Mouse (Mus musculus) midbrain, postnatal 0 days (tissue): ENCODE data around the gene Trp53bp1. TPM values are rescaled to one million over a fixed set of nuclear protein-coding genes. Genes with fewer than 3 reads are reported as not detected.
A peak's percentile ranks its signal among the peaks of the same experiment; 100 is the strongest.

Experiments
- ATAC-seq: fragments of 200-750 bp; cut with Nextera tagmentation; 2 replicates; pipeline ENCODE4 v1.8.0; 2017; ENCODE audit warnings: moderate number of reproducible peaks, mild to moderate bottlenecking, moderate TSS enrichment, moderate library complexity; ENCODE audit not compliant: low FRiP score
- DNase-seq: peaks from one replicate; pipeline ENCODE4 v3.0.0-alpha.2; 2015; ENCODE audit warnings: low spot score
- H3K27ac ChIP-seq: fragments of 300-500 bp; sonication (generic); 2 replicates; pipeline ENCODE4 v1.5.1; 2014; ENCODE audit warnings: low read depth, mild to moderate bottlenecking, low read length, mixed read lengths
- H3K27me3 ChIP-seq: fragments of 300-500 bp; sonication (generic); 2 replicates; pipeline ENCODE4 v1.6.1; 2014; ENCODE audit warnings: low read length, control low read depth, mixed read lengths; ENCODE audit not compliant: insufficient read depth
- H3K36me3 ChIP-seq: fragments of 300-500 bp; sonication (generic); 2 replicates; pipeline ENCODE4 v1.6.1; 2014; ENCODE audit warnings: low read length, control low read depth, mixed read lengths; ENCODE audit not compliant: insufficient read depth
- H3K4me1 ChIP-seq: fragments of 300-500 bp; sonication (generic); 2 replicates; pipeline ENCODE4 v1.6.1; 2014; ENCODE audit warnings: mild to moderate bottlenecking, control low read depth, antibody characterized with exemption, low read length, mixed read lengths; ENCODE audit not compliant: insufficient read depth
- H3K4me2 ChIP-seq: fragments of 300-500 bp; sonication (generic); 2 replicates; pipeline ENCODE4 v1.6.1; 2014; ENCODE audit warnings: low read depth, mild to moderate bottlenecking, low read length, mixed read lengths; ENCODE audit not compliant: poor library complexity, severe bottlenecking
- H3K4me3 ChIP-seq: fragments of 300-500 bp; sonication (generic); 2 replicates; pipeline ENCODE4 v1.5.1; 2014; ENCODE audit warnings: low read depth, mild to moderate bottlenecking, low read length, moderate library complexity
- H3K9ac ChIP-seq: fragments of 300-500 bp; sonication (generic); replicated peaks from 2 replicates; pipeline ENCODE4 v1.6.1; 2014; ENCODE audit warnings: mild to moderate bottlenecking, low read length, moderate library complexity, mixed read lengths; ENCODE audit not compliant: poor library complexity, severe bottlenecking
- H3K9me3 ChIP-seq: fragments of 300-500 bp; sonication (generic); 2 replicates; pipeline ENCODE4 v1.6.1; 2016; ENCODE audit warnings: low read length, control low read depth
- CTCF ChIP-seq: IDR thresholded peaks from 2 replicates; pipeline ENCODE4 v1.5.1; 2016; ENCODE audit warnings: antibody characterized with exemption, mild to moderate bottlenecking
- WGBS: fragments of 180-500 bp; shearing (Covaris S2); extraction: QIAGEN DNeasy Blood & Tissue Kit; methylation state at CpG from one replicate; pipeline ENCODE4 v1.1.7; 2014; 5-methylcytosine and 5-hydroxymethylcytosine counted together
- polyA plus RNA-seq: library from polyadenylated mRNA; unstranded; fragments of >200 nt; fragmentation: Nextera tagmentation; extraction: Ambion mirVana; gene quantifications from 2 replicates; pipeline ENCODE4 v1.2.1, GENCODE M21; 2015
- total RNA-seq: library from RNA; depleted of rRNA; stranded (reverse); fragments of >200 nt; gene quantifications from 2 replicates; pipeline ENCODE4 v1.2.3, GENCODE M21; 2014

Gene Trp53bp1
- total and polyA plus RNA-seq, 2 experiments from 2014 or later, result 93.3 to 292 TPM

GRCm38 (mm10) chr2:121292316-121293013, 21.3 kb upstream of the Trp53bp1 start:
- Histone ChIP-seq H3K4me1 (peaks cover 29% of the 10 kb centered on the region), H3K9me3 (no peaks in the 10 kb centered on the region), H3K4me3 (no peak overlapping the region), H3K27ac (no peak overlapping the region), H3K9ac (0 out of 2 replicates have a peak overlapping the region, but pooled peaks have one; percentile 19), H3K27me3 (no peaks in the 10 kb centered on the region), H3K4me2 (no peak overlapping the region), H3K36me3 (no peaks in the 10 kb centered on the region)
- peak; percentile 59 for TF ChIP-seq CTCF
- DNase-seq, result no peak
- no peak for ATAC-seq
- 63% methylated on average over 5 of the region's 5 CpGs for WGBS

GRCm38 (mm10) chr2:121289730-121290540, 18.7 kb upstream of the Trp53bp1 start:
- Histone ChIP-seq H3K27me3 (no peaks in the 10 kb centered on the region), H3K9me3 (no peaks in the 10 kb centered on the region), H3K4me2 (peak overlapping the region; percentile 68), H3K36me3 (no peaks in the 10 kb centered on the region), H3K4me1 (peaks cover 22% of the 10 kb centered on the region), H3K27ac (peak overlapping the region; percentile 93), H3K9ac (peak overlapping the region; percentile 74), H3K4me3 (peak overlapping the region; percentile 59)
- ATAC-seq, result peak; percentile 57
- TF ChIP-seq CTCF, result peak; percentile 66
- DNase-seq, result peak; percentile 44
- WGBS, result 2% methylated on average over 36 of the region's 36 CpGs

GRCm38 (mm10) chr2:121288901-121289729, 17.9 kb upstream of the Trp53bp1 start, which contains the start of gene Map1a:
Gene Map1a, plus strand, starts transcription at chr2:121289600.
- H3K27me3 ChIP-seq, result no peaks in the 10 kb centered on the region
- peak within 1 kb of the TSS; percentile 74 for H3K9ac ChIP-seq
- H3K4me1 ChIP-seq, result peaks cover 16% of the 10 kb centered on the region
- H3K4me3 ChIP-seq, result peak within 1 kb of the TSS; percentile 59
- ATAC-seq (peak; percentile 96), DNase-seq (peak; percentile 99)
- TF ChIP-seq CTCF, result no peak
- H3K4me2 ChIP-seq, result peak within 1 kb of the TSS; percentile 68
- peak within 1 kb of the TSS; percentile 93 for H3K27ac ChIP-seq
- under 1% methylated on average over 44 of the region's 48 CpGs for WGBS
- H3K36me3 ChIP-seq, result no peaks in the 10 kb centered on the region
- no peaks in the 10 kb centered on the region for H3K9me3 ChIP-seq

GRCm38 (mm10) chr2:121287850-121288249, 16.6 kb upstream of the Trp53bp1 start:
- no peak for TF ChIP-seq CTCF
- H3K27me3 ChIP-seq, result no peaks in the 10 kb centered on the region
- DNase-seq, result peak; percentile 77
- no peaks in the 10 kb centered on the region for H3K9me3 ChIP-seq
- H3K27ac ChIP-seq, result peak overlapping the region; percentile 93
- H3K4me1 ChIP-seq, result peaks cover 11% of the 10 kb centered on the region; the same call in 1 of the 2 replicates
- WGBS, result 30% methylated on average over 2 of the region's 2 CpGs
- no peak for ATAC-seq
- no peak overlapping the region for H3K4me3 ChIP-seq
- no peaks in the 10 kb centered on the region for H3K36me3 ChIP-seq
- H3K4me2 ChIP-seq, result peak overlapping the region; percentile 9; the same call in 1 of the 2 replicates
- 0 out of 2 replicates have a peak overlapping the region, but pooled peaks have one; percentile 8 for H3K9ac ChIP-seq

- H3K4me1 ChIP-seq, result peaks cover 18% of the 10 kb centered on the region
- TF ChIP-seq CTCF, result no peak
- DNase-seq, result peak; percentile 31
- WGBS, result 6% methylated on average over 4 of the region's 4 CpGs
- H3K36me3 ChIP-seq, result peaks cover 9% of the 10 kb centered on the region
- H3K4me2 ChIP-seq, result peak overlapping the region; percentile 44
- H3K9ac ChIP-seq, result 0 out of 2 replicates have a peak overlapping the region, but pooled peaks have one; percentile 90
- peak overlapping the region; percentile 61 for H3K4me3 ChIP-seq
- peak overlapping the region; percentile 92 for H3K27ac ChIP-seq
- H3K27me3 ChIP-seq, result no peaks in the 10 kb centered on the region
- H3K9me3 ChIP-seq, result no peaks in the 10 kb centered on the region
- ATAC-seq, result no peak
Measured at GRCm38 (mm10) chr2:121271928-121272516, 815 bp upstream of the Trp53bp1 start.
